Mouse (Mus musculus): ENCODE results near the gene Fgf15. TPM values are rescaled to one million over a fixed set of nuclear protein-coding genes. Genes with fewer than 3 reads are reported as not detected.

Gene Fgf15
- polyA plus RNA-seq, 1 experiment from 2014 or later, result 78.7 TPM

- Histone ChIP-seq H3K9me3 (no peaks in the 10 kb centered on the region), H3K27me3 (ENCODE audit: poor library complexity, severe bottlenecking) (no peaks in the 10 kb centered on the region), H3K4me1 (peaks cover 10% of the 10 kb centered on the region), H3K36me3 (replicated peaks) (peaks cover 49% of the 10 kb centered on the region), H3K4me3 (no peak overlapping the region), H3K27ac (no peak overlapping the region)
- 76% methylated on average over 2 of the region's 2 CpGs for WGBS
- DNase-seq (ENCODE audit: extremely low spot score, low spot score), result no peak
Observed at GRCm38 (mm10) chr7:144927591-144927990, 31.3 kb downstream of the Fgf15 start.

GRCm38 (mm10) chr7:144928009-144928888 lies 31.9 kb downstream of the Fgf15 start:
- DNase-seq (ENCODE audit: extremely low spot score, low spot score), result no peak
- Histone ChIP-seq H3K27me3 (ENCODE audit: poor library complexity, severe bottlenecking) (no peaks in the 10 kb centered on the region), H3K9me3 (no peaks in the 10 kb centered on the region), H3K4me1 (peaks cover 12% of the 10 kb centered on the region), H3K36me3 (replicated peaks) (peaks cover 56% of the 10 kb centered on the region), H3K4me3 (no peak overlapping the region), H3K27ac (no peak overlapping the region)
- WGBS, result 81% methylated on average over 4 of the region's 4 CpGs

- WGBS, result 83% methylated on average over 6 of the region's 6 CpGs
- Histone ChIP-seq H3K27me3 (ENCODE audit: poor library complexity, severe bottlenecking) (no peaks in the 10 kb centered on the region), H3K36me3 (replicated peaks) (peaks cover 62% of the 10 kb centered on the region), H3K27ac (no peak overlapping the region), H3K9me3 (no peaks in the 10 kb centered on the region), H3K4me3 (no peak overlapping the region), H3K4me1 (peaks cover 12% of the 10 kb centered on the region)
- DNase-seq (ENCODE audit: extremely low spot score, low spot score), result no peak
Observed at GRCm38 (mm10) chr7:144928889-144929210, 32.5 kb downstream of the Fgf15 start.

GRCm38 (mm10) chr7:144929506-144929905 lies 33.2 kb downstream of the Fgf15 start:
- DNase-seq (ENCODE audit: extremely low spot score, low spot score), result no peak
- H3K27ac ChIP-seq, result no peak overlapping the region
- no peaks in the 10 kb centered on the region for H3K27me3 ChIP-seq (ENCODE audit: poor library complexity, severe bottlenecking)
- peaks cover 12% of the 10 kb centered on the region for H3K4me1 ChIP-seq
- H3K36me3 ChIP-seq (replicated peaks), result peaks cover 62% of the 10 kb centered on the region
- H3K4me3 ChIP-seq, result no peak overlapping the region
- no peaks in the 10 kb centered on the region for H3K9me3 ChIP-seq
- WGBS, result 88% methylated on average over 8 of the region's 8 CpGs

- Histone ChIP-seq H3K4me3 (no peak overlapping the region), H3K36me3 (replicated peaks) (peaks cover 66% of the 10 kb centered on the region), H3K27me3 (ENCODE audit: poor library complexity, severe bottlenecking) (no peaks in the 10 kb centered on the region), H3K4me1 (peaks cover 13% of the 10 kb centered on the region), H3K9me3 (no peaks in the 10 kb centered on the region), H3K27ac (no peak overlapping the region)
- WGBS, result 84% methylated on average over 5 of the region's 5 CpGs
- DNase-seq (ENCODE audit: extremely low spot score, low spot score), result no peak
Observed at GRCm38 (mm10) chr7:144929931-144930330, 33.6 kb downstream of the Fgf15 start.

GRCm38 (mm10) chr7:144931778-144932177 lies 35.4 kb downstream of the Fgf15 start:
- H3K27ac ChIP-seq, result no peak overlapping the region
- H3K4me3 ChIP-seq, result no peak overlapping the region
- DNase-seq (ENCODE audit: extremely low spot score, low spot score), result peak; percentile 48
- WGBS, result 19% methylated on average over 3 of the region's 3 CpGs
- H3K36me3 ChIP-seq (replicated peaks), result peaks cover 81% of the 10 kb centered on the region
- no peaks in the 10 kb centered on the region for H3K27me3 ChIP-seq (ENCODE audit: poor library complexity, severe bottlenecking)
- no peaks in the 10 kb centered on the region for H3K9me3 ChIP-seq
- peaks cover 29% of the 10 kb centered on the region for H3K4me1 ChIP-seq

GRCm38 (mm10) chr7:144932389-144932937 lies 36.1 kb downstream of the Fgf15 start:
- Histone ChIP-seq H3K4me3 (no peak overlapping the region), H3K9me3 (no peaks in the 10 kb centered on the region), H3K27me3 (ENCODE audit: poor library complexity, severe bottlenecking) (no peaks in the 10 kb centered on the region), H3K36me3 (replicated peaks) (peaks cover 88% of the 10 kb centered on the region), H3K27ac (no peak overlapping the region), H3K4me1 (peaks cover 31% of the 10 kb centered on the region)
- WGBS, result 81% methylated on average over 18 of the region's 18 CpGs
- DNase-seq (ENCODE audit: extremely low spot score, low spot score), result no peak

- DNase-seq (ENCODE audit: extremely low spot score, low spot score), result no peak
- no peaks in the 10 kb centered on the region for H3K27me3 ChIP-seq (ENCODE audit: poor library complexity, severe bottlenecking)
- H3K36me3 ChIP-seq (replicated peaks), result peaks cover 94% of the 10 kb centered on the region
- no peaks in the 10 kb centered on the region for H3K9me3 ChIP-seq
- H3K27ac ChIP-seq, result no peak overlapping the region
- no peak overlapping the region for H3K4me3 ChIP-seq
- 91% methylated on average over 3 of the region's 3 CpGs for WGBS
- H3K4me1 ChIP-seq, result peaks cover 39% of the 10 kb centered on the region
Observed at GRCm38 (mm10) chr7:144933336-144933735, 37.0 kb downstream of the Fgf15 start.

GRCm38 (mm10) chr7:144933796-144934195 lies 37.5 kb downstream of the Fgf15 start:
- Histone ChIP-seq H3K9me3 (no peaks in the 10 kb centered on the region), H3K4me1 (peaks cover 39% of the 10 kb centered on the region), H3K4me3 (no peak overlapping the region), H3K27ac (no peak overlapping the region), H3K36me3 (replicated peaks) (peaks cover 92% of the 10 kb centered on the region), H3K27me3 (ENCODE audit: poor library complexity, severe bottlenecking) (peaks cover 2% of the 10 kb centered on the region; the same call in 1 of the 2 replicates)
- 95% methylated on average over 8 of the region's 8 CpGs for WGBS
- DNase-seq (ENCODE audit: extremely low spot score, low spot score), result no peak

GRCm38 (mm10) chr7:144934901-144935300 lies 38.6 kb downstream of the Fgf15 start:
- H3K36me3 ChIP-seq (replicated peaks), result peaks cover 81% of the 10 kb centered on the region
- peaks cover 44% of the 10 kb centered on the region for H3K4me1 ChIP-seq
- DNase-seq (ENCODE audit: extremely low spot score, low spot score), result no peak
- no peak overlapping the region for H3K27ac ChIP-seq
- WGBS, result 89% methylated on average over 5 of the region's 5 CpGs
- H3K4me3 ChIP-seq, result no peak overlapping the region
- no peaks in the 10 kb centered on the region for H3K9me3 ChIP-seq
- peaks cover 12% of the 10 kb centered on the region; the same call in 1 of the 2 replicates for H3K27me3 ChIP-seq (ENCODE audit: poor library complexity, severe bottlenecking)

GRCm38 (mm10) chr7:144935563-144935962 lies 39.2 kb downstream of the Fgf15 start:
- peaks cover 15% of the 10 kb centered on the region; the same call in 1 of the 2 replicates for H3K27me3 ChIP-seq (ENCODE audit: poor library complexity, severe bottlenecking)
- H3K4me3 ChIP-seq, result no peak overlapping the region
- H3K4me1 ChIP-seq, result peaks cover 47% of the 10 kb centered on the region
- 0 out of 2 replicates have a peak overlapping the region, but pooled peaks have one; percentile 36 for H3K27ac ChIP-seq
- H3K9me3 ChIP-seq, result no peaks in the 10 kb centered on the region
- DNase-seq (ENCODE audit: extremely low spot score, low spot score), result no peak
- 72% methylated on average over 5 of the region's 5 CpGs for WGBS
- peaks cover 75% of the 10 kb centered on the region for H3K36me3 ChIP-seq (replicated peaks)

GRCm38 (mm10) chr7:144936311-144936880 lies 40.1 kb downstream of the Fgf15 start:
- DNase-seq (ENCODE audit: extremely low spot score, low spot score), result no peak
- Histone ChIP-seq H3K27ac (peak overlapping the region; percentile 99; the same call in 1 of the 2 replicates), H3K9me3 (no peaks in the 10 kb centered on the region), H3K27me3 (ENCODE audit: poor library complexity, severe bottlenecking) (peaks cover 19% of the 10 kb centered on the region; the same call in 1 of the 2 replicates), H3K36me3 (replicated peaks) (peaks cover 67% of the 10 kb centered on the region), H3K4me1 (peaks cover 56% of the 10 kb centered on the region), H3K4me3 (peak overlapping the region; percentile 88; the same call in 1 of the 2 replicates)
- 87% methylated on average over 4 of the region's 4 CpGs for WGBS

- peak overlapping the region; percentile 88 for H3K4me3 ChIP-seq
- H3K27me3 ChIP-seq (ENCODE audit: poor library complexity, severe bottlenecking), result peaks cover 23% of the 10 kb centered on the region; the same call in 1 of the 2 replicates
- H3K9me3 ChIP-seq, result no peaks in the 10 kb centered on the region
- peaks cover 56% of the 10 kb centered on the region for H3K36me3 ChIP-seq (replicated peaks)
- peak overlapping the region; percentile 99 for H3K27ac ChIP-seq
- peak; percentile 89 for DNase-seq (ENCODE audit: extremely low spot score, low spot score)
- H3K4me1 ChIP-seq, result peaks cover 64% of the 10 kb centered on the region
- 4% methylated on average over 20 of the region's 20 CpGs for WGBS
Observed at GRCm38 (mm10) chr7:144937490-144937889, 41.2 kb downstream of the Fgf15 start.
